Mouse (Mus musculus) cerebellum, adult 18-20 months (tissue): ENCODE results near the gene Ipmk.

ENCODE experiments used
- DNase-seq, 2 experiments: peaks; one replicate each; pipeline ENCODE4 v3.0.0; 2021

The Ipmk gene

DNA sequence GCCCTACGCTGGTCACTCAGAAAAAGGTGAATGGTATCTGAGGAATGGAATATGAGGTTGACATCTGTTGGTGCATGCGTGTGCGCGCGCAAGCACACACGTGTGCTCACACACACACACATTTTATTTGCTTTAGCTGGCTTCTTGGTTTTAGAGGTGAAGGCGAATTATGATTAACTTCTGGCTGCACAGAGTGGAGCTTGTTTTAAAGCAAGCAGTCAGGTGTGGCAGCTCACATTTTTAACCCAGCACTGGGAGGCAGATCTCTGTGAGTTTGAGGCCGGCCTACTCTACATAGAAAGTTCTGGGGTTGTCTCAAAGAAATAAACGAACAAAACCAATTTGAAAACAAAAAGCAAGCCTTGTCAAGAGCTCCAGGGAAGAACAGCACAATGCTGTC, 6.3 kb upstream of the Ipmk start:
- DNase-seq = no peak

DNA sequence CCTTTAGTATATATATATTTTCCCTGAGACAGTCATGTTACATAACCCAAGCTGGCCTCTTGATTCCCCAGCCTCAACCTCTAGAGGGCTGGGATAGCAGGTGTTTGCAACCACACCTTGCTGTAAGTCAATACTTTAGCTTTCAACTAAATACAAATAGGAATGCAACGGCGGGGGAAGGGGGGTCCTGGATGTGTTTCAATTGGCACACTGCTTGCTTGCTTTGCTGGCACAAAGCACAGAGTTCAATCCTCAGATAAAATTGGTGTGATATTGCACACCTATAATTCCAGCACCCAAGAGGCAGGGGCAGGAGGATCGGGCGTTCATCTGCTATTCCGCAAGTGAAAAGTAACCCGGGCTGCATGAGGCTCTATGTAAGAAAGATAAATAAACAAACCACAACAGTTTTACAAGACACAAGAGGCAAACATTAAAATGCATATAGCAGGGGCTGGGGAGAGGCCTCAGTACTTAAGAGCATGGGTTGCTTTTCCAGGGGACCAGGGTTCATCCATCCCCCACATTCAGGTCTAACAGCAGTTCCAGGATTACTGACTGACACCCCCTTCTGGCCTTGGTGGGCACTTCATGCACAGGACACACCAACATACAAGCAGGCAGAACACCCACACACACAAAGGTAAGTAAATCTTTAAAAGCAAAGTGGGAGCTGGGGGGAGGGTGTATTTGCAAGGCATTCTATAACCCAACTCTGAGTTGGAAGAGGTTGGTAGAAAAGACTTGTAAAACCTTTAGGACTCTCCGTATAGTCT, 5.3 kb upstream of the Ipmk start:
- no peak for DNase-seq

DNA sequence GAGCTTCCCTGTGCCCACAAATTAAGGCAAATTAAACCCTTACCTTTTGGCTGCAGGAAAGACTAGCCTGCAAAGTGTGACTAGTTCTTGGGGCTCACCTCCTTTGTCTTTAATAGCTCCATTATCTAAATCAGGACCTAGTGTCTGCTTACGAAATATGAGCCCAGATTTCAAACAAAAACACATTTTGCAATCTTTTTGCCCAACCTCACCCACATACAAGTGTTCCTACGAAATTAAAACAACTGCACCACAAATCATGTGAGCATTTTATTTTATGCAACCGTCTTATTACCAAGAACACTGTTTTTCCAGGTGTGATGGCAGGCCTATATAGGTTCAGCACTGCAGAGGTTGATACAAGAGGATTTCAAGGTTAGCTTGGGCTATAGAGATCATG, 4.4 kb upstream of the Ipmk start:
- DNase-seq = no peak

DNA sequence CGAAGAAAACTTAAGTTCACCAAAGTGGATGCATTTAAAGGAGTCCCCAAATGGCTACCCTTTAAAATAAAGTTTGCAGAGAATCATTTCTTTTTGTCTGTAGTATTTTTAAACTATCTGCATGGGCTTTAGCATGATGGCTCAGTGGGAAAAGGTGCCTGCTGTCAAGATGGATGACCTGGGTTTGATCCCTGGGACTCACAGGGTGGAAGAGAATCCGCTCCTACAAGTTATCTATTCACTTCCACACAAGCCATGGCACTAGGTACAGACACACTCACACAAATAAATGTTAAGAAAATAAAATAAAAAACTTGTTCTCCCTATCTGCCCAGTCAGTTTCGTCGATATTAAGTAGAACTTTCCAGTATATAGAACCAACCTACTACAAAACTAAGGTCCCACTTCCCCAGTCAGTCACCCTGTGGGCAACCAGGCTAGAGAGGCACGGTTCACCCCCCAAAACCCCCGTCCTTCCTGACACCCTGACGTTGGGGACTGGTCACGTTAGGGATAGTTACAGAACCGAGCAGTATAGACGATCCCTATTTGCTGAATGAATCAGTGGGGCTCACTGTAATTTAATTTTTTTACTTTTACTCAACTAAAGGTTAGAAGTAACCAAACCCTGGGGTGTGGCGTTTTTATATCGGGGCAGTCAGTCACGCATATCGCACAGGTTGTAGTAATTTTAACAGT, 3.8 kb upstream of the Ipmk start:
- DNase-seq = no peak

DNA sequence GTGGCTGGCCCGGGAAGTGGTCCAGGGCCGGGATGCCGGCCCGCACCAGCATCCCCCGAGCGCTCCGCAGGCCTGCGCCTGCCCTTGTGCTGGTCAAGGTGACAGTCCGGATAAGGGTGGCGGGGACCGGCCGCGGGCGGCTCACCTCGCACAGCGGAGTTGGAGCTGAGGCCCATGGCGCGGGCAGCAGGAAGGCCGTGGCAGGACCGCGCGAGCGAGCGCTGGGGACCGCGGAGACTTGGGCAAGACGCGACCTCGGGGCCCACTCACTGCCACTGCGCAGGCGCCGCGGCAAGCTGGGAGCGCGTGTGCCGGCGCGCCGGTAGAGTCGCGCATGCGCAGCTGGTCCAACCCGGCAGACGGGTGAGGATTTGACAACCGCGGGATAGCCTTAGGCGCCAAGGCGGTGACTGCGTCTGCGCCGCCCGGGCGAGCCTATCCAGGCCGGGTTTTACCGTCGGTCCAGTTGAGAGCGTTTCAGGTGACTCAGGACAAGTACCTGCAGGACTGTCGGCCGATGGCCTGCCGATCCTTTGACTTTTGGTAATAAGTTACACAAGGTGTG, 2.9 kb upstream of the Ipmk start, which contains the start of gene Cisd1:
Gene Cisd1 (minus strand): TSS at position 376 of the 565 bp plus-strand sequence.
- DNase-seq = peak; percentile 96 to 97

DNA sequence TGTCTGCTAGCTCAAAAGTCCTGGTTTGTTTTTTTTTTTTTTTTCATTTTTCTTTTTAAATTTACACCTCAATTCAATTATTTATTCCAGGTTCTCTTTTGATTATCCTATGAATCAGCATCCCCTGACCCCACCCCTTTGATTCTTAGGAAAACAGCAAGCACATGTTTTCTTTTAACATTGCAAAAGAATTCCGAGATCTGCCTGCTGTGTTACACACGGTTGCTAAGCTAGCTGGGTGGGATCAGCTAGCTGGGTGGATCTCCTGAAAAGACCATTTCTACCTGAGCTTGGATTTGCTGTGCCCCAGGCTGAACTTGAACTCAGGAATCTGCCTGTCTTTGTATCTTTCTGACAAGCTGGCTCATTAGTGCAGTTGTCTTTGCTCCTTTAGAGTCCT, 1.5 kb upstream of the Ipmk start:
- no peak for DNase-seq

DNA sequence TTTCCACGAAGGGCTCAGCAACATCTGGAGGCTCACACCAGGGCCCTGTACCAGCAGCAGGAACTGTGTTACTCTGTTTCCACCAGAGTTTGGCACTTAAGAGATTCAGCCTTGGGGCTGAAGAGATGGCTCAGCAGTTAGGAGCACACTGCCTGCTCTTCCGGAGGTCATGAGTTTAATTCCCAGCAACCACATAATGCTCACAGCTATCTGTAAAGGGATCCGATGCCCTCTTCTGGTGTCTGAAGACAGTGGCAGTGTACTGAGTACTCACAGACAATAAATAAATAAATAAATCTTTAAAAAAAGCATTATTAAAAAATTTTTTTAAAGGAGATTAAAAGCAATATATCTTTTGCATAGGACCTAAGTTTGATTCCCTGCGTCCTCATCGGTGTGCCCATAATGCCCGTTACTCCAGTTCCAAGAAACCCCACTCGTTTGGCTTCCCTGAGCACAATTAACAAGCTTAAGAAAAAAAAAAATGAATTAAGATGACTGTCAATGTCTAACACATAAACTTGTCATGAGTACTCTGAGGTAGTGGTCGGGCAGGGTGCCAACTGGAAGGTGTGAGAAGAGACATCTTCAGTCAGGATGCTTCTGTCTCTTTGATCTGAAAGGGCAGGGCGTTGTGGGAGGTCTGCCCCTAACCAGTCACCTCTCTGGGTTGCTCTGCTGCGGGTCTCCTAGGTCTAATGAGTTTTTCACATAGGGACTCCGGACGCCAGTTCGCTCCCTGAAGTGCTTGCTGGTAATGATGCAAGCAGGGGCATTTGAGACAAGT, 648 bp upstream of the Ipmk start:
- peak in 1 of 2 experiments; percentile 27 for DNase-seq

DNA sequence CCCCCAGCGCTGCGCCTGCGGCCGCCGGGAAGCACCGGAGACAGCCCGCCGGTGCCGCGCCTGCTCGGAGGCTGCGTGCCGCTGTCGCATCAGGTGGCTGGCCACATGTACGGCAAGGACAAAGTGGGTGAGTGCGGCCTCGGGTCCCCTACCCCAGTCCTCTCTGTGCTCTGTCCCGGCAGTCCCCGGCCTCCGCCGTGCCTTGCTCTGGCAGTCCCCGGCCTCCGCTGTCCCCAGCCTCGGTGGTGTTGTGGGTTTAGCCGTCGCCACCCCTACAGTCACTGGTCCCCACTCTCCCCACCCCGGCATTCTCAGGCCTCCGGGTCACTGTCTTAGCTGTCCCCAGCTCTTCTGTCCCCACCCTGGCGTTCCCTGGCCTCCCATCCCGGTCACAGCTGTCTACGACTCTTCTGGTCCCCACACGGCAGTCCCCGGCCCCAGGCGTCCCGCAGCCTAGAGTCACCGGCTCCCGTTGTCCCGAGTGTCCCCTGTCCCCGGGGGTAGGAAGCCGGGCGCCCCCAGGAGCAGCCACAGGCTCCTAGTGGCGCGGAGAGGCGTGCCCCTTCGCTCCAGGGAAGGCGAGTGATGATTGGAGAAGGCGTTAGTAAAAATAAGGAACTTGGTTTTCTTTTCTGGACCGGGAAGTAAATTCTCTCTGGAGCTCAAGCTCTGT, 537 bp downstream of the Ipmk start:
- no peak for DNase-seq

DNA sequence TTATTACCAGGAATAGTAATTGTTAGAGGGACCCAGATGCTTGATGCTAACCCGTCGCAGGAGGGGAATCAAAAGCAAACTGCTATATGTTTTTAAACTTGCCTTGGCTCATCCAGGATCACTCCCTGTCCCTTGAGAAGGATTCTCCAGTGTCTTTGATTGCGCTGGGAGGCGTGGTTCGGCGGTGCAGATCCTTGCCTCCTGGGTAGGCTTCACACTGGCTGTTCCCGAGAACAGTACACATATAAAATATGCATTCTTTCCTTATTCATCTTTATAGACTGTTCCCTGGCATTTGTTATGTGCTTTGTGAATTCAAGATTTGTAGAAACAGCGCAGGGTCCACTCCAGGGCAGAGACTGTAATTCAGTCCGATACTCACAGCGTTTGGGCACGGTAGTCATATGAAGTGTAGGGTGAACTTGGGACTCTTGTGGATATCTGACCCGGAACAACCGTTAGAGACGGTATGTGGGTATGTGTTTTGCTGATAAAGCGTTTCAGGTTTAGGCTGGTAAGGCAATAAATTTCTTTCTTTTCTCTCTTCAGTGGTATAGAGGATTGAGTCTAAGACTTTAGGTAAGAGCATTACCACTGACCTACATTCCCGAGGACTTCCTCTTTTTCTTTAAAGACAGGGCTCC, 1.2 kb downstream of the Ipmk start:
- DNase-seq = peak; percentile 23 to 27

DNA sequence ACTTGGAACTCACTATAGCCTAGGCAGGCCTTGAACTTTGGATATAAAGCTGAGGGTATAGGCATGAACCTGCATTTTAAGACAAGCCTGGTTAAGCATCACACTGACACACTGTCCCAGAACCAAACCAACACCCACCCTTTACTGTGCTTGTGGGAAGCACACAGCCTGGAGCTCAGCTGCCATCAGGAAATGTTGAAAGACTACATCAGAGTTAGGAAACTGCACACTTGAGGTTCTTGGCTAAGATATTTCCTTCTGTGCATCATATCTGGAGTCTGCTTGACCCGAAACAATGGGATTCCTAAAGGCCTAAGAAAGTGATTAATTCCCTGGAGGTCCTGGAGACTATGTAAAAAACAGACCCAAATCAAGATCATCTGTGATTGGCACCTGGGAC, 1.7 kb downstream of the Ipmk start:
- no peak for DNase-seq

DNA sequence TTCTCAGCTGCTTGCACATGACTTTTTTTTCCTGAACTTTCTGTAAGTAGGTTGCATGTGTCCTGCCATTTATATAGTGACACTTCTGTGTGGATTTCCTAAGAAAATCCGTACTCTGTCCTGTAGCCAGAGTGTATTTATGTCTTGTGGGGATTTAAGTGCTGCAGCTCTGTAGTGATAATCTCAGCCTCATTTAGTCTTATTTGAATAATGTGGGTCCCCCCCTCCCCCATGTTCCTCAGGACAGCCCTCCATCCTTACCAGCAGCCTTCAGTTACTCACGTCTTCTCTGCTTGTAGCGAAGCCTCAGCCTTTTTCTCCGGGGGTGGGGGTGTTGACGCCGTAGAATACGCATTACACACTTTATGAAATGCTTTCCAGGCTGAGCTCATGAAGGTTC, 3.7 kb downstream of the Ipmk start:
- no peak for DNase-seq

DNA sequence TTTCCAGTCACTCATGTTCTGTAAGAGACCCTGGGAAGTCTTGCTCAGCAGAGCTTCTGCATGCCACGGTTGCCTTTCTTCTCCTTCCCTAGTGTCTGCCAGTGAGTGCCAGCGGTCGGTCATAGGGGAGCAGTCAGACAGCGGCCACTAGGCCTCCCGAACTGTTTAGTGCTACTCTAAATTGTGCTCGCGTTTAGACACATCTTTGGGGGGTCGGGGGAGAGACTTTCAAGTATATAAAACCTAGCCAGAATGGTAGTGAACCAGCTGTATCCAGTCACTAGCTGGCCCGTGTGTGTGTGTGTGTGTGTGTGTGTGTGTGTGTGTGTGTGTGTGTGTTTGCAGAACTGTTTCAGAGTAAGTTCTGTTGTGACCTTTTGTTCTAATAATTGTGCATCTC, 6.3 kb downstream of the Ipmk start:
- DNase-seq = no peak

DNA sequence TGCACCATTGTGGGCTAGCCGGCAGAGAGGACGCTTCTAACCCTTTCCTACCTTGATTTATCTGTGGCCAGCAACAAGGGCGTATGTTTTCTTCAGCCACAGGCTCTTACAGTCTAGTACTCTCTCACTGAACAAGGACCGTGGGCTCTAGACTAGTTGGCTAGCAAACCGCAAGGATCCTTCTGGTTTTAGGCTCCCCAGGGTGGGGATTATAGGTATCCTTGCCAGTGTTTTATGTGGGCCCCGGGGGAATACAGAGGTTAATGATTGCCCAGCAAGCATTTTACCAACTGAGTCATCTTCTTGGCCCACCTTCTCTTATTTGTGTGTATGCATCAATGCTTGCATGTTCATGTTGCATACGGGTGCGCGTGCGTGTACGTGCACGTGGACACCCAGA, 7.4 kb downstream of the Ipmk start:
- DNase-seq = no peak

DNA sequence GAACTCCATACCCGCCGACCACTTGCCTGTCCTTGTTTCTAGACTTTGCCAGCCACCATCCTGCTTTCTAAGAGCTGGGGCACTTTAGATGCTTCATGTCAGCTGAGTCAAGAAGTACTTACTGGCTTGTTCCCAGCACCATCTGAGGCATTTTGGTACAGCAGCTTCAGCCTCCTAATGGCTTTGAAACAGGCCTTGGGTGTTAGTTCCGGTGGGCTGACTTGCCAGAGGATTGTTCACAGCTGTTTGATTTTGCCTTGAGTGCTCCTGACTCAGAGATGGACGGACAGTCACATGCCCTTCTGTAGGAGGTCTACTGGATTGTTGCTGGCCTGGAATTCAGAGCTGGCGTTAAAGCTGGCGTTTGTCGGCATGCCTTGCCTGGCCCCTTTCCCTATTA, 13.5 kb downstream of the Ipmk start:
- no peak for DNase-seq

DNA sequence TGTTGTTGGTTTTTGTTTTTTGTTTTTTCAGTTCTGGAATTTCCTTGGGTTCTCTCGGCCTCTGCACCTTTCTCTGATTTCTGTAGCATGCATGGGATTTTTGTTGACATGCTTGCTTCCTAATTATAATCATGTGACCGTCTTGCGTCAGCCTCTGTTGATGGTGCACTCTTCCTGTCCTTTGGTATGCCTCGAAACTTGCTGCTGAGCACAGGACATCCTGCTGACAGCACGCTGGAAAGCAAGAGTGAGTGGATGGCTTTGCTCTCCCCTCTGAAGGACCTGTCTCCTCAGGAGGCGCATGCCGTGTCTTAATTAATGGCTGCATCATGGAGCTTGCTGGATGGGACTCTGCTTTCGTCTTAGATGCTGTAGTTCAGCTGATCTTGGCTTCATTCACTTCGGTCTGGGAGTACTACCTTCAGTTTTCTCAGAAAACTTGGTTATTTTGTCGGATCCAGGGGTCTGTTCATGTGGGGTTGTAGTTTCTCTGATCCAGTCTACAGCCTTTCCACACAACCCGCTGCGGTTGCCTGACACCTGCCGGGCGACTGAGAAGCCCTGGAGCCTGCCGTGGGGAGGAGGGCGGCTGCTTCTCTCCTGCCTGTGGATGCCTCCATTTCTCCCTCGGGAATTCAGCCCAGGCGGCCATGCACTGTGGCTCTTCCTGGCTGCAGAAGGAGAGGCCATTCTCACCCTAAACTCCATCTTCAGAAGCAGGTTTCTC, 14.4 kb downstream of the Ipmk start:
- peak; percentile 13 to 30 for DNase-seq

DNA sequence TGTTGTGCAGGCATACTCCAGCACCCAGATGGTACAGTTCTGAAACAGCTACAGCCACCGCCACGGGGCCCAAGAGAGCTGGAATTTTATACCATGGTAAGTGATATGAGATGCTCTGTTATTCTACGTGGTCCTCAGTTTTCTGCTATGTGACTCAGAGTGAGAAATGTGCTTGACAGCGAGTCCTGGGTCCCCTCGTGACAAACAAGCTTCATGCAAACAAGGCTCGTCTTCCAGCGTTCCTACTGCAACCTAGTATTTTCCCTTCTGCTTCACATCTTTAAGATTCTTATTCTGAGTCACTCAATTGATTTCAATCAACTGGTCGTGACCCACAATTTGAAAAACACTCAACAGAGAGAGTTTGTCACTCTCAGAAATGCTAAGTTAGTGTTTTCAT, 15.9 kb downstream of the Ipmk start:
- no peak for DNase-seq

DNA sequence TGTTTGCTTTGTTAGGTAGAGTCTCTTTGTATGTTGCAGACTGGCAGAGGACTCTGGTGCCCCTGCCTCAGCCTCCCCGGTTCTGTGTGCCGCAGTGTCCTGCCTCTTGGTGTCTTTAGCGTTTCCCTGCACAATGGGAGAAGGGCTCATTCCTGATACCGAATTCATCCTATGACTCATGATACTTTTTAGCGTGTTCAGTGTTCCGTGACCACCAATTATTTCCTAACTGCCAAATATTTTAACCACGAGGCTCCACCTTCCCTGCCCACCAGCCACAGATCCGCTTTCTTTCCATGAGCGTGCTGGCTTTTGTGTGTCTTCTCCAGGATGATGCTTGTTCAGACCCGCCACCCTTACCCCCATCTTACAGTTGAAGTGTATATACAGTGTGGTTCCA, 16.3 kb downstream of the Ipmk start:
- DNase-seq = no peak

DNA sequence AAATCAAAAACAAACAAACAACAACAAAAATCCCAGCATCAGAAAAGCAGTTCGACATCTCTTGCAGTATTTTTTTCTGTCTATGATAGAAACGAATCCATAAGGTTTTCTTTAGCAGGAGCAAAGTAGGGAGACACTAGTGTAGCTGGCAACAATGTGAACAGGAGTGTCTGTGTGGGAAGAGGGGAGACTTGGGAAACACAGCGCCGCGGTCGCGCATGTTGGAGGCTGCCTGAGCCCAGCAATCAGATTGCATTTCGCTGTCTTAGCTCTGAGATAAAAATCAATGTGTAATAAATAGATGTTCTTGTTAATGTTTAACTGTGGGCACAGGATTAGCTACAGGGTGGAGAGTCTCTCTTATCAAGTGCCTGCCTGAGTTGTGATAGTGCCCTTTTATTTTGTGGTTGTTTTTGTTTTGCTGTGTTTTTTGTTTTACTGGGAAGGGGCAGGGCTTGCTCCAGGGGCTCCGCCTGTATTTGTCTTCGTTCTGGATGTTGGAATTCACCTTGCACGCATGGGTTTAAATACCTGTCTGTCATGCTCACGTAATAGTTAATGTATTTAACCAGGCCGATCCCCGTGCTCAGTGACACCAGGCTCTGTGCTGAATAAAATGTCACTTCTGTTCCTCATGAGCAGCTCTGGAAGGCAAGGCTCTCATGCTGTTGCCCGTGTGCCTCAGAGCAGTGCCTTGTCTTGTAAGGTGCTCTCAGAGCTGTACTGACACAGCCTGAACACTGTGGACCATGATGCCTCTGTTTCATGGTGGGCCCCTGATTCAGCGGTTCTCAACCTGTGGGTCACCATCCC, 20.8 kb downstream of the Ipmk start:
- DNase-seq = no peak

DNA sequence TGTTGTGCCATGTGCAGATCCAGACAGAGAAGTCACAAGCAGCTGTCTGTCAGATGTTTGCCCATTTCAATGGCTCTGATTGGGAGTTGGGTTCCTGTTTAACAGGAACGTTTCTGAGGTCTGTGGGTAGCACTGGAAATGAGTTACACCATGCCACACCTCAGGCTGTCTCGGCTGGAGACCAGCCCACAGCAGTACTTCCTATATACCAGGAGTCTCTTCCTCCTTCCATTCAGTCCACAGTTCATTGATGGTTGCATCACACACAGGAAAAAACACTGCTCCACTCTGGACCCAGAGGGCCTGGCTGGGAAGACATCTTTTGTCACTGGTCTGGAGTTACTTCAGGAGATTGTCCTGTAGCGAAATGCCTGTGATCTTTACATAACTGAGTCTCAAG, 21.9 kb downstream of the Ipmk start:
- no peak for DNase-seq

DNA sequence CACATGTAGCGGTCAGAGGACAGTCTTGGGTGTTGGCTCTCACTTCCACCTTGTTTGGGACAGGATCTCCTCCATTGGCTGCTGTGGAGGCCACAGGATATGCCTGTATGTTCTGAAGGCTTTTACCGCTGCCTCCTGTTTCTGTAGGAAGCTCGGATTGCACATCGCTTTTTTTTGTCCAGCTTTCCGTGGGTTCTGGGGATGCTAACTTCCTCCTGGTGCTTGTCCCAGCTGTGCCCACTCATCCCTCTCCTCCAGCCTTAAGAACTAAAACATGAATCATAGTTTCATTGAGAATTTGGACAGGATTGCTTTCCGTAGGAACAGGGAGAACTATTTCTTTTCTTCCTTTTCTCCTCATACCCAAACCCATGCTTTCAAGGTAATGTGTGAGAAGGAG, 24.3 kb downstream of the Ipmk start:
- DNase-seq = no peak

DNA sequence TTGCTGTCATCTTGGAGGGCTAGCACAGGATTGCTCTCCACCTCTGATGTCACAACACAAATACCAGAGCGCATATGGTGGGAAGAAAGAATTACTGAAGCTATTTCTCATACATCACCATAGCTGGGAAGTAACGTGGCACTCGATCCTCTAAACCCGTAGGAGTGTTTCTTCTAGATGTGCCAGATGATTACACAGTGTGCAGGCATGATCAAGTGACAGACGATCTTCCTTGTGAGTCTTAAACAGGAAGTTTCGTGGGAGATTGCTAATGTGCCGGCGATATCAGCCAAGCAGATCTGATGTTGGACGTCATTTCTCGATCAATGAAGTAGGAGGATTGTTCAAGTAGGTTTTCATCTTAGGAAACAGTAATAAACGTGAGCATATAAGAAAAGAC, 26.1 kb downstream of the Ipmk start:
- DNase-seq = no peak
